Mouse (Mus musculus) frontal cortex, postnatal 25 days (tissue): ENCODE measurements around the gene Rmi2.

ENCODE experiments used
- DNase-seq, 2 experiments: peaks; one replicate each; pipeline ENCODE4 v3.0.0; 2022; ENCODE audit warnings: low spot score in 2 of 2

The Rmi2 gene

DNA sequence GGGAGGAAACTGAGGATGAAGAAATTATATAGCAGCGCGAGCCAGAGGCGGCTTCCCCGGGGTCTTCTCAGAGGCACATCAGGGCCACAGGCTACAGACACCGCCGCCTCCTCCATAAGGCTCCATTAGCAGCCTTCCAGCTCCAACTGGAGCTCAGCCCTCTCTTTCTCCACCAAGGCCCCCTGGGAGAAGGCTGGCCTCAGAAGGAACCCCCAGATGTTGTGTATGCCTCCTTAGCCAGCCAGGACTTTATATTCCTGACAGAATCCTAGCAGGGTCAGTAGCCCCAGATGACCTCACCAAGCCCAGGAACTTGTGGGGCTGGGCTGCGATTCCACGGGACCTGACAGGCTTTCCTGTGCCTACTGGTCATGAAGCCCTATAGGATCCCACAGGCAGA, 32.0 kb downstream of the Rmi2 start:
- DNase-seq = no peak

DNA sequence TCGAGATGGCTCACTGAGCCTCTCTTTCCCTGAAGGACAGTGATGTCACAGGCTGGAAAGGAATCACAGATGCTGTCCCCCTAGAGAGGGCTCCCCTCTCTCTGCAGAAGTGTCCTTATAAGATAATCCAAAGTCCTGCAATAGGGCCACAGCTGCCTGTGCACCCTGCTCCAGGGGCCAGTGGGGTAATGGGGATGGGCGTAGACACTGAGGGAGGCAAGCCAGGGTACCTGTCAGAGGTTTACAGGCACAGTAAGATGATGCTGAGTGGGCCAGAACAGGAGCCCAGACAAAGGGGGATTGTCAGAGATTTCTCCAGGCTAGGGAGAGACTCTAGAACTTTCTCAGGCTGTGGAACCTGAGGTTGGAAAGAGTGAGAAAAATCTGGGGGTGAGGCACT, 32.6 kb downstream of the Rmi2 start:
- no peak for DNase-seq

DNA sequence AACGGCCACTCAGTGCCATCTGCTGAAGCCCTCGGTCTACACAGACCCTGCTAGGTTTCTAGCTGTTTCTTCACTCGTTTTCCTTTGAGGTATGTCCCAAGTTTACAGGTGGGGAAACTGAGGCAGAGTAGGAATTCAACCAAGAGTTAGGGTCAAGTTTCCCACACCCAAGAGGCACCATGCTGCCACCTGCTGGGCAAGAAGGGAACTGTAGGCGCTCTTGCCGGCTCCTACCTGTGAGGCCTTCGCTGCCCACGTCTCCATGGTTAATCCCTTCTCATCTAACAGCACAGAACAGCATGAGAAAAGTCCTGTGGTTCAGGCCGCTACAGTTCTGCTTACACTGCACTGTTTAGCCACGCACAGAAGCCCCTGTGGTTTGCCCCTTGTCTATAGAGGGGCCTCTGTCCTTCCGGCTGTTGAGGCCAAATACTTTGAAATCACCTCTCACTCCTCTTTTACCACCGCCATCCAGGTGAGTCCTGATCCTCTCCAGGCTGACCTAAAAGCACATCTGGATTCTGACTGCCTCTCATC, 33.1 kb downstream of the Rmi2 start:
- peak; percentile 61 to 62 for DNase-seq

DNA sequence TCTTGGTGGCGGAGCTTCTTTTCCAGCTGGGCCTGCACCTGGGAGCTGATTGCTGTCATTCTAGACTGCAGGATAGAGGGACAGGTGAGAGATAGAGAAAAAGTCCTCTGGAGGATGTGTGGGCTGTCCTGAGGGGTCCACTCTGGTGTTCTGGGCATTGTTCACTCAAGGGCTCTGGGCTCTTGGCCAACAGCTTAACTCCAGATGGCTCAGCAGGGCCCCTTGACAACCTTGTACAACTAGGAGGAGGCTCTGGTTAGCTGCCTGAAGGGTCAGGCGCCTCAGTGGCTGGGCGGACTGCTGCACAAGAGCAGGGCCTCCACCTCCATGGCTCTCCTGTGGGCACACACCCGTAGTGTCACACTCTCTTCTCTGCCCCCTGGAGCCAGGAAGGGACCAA, 36.1 kb downstream of the Rmi2 start:
- DNase-seq = no peak

DNA sequence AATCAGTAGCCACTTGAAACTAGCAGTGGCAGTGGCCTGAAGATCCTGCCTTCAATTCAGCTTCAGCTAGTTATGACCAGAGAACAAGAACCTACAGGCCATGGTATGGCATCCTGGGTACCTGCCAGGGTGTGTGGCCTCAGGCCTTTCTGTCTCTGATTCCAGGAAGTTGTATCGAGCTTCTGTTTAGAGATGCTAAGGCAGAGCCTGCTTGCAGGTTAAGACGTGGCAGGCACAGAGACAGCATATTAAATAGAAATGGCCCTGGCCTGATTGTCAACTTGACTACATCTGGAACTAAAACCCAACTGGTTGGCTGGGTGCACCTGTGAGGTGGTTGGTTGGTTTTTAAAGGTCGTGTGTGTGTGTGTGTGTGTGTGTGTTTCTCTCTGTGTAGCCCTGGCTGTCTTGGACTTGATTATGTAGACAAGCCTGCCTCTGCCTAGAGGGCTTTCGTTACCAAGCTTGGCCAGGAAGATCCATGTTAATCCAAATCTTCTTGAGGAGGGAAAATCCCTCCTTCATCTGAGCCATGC, 38.0 kb downstream of the Rmi2 start:
- DNase-seq = no peak

DNA sequence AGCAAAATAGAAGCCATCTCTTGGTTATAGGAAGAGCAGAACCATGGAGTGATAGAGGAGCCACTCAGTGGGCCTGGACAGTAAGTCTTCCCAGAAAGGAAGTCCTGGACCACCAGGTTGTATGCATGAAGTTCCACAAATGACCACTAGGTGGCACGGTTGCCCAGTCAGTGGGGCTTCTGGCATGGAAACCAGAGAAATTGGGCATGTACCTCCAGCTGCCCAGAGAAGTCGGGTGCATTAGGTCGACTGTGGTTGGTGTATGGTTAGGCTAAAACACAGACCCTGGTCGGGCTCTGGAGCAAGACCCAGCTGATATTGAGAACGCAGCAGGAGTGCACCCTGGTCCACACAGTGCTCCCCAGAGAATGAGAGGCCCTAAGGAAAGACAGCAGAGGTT, 38.8 kb downstream of the Rmi2 start:
- DNase-seq = peak; percentile 81 to 86

DNA sequence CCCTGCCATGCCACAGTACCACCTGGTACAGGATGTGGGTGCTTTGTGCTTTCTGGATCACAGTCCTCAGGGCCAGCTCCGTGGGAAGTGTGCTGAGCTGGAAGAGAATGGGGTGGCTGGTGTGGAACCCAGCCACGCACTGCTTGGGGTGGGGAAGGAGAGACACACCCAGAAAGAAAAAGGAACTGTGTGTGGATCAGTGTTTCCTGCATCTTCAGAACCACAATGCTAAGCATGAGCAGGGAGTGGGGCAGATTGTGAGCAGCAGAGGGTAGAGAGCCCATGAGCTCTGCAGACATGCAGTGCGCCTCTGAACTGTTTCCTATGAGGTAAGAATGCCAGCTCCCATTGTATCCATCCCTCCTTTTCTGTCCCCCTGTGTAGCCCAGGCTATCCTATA, 43.4 kb downstream of the Rmi2 start:
- DNase-seq = no peak

DNA sequence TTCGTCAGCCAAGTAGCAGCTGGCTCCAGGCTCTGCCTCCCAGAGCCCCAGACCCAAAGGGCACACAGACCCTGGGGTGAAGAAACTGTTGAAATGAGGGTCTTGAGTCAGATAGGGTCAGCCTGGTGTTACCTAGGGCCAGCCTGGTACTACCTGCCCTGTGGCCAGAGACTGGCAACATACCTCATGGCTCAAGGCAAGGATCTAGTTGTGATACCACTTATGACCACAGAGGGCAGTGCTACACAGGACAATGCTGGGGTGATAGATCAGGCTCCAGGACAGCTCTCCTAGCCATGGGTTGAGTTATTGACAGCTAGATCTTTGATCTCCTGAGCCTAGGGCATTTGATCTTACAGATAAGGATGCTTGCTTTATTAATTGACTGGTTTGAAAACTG, 44.6 kb downstream of the Rmi2 start:
- DNase-seq = peak; percentile 41 to 50

DNA sequence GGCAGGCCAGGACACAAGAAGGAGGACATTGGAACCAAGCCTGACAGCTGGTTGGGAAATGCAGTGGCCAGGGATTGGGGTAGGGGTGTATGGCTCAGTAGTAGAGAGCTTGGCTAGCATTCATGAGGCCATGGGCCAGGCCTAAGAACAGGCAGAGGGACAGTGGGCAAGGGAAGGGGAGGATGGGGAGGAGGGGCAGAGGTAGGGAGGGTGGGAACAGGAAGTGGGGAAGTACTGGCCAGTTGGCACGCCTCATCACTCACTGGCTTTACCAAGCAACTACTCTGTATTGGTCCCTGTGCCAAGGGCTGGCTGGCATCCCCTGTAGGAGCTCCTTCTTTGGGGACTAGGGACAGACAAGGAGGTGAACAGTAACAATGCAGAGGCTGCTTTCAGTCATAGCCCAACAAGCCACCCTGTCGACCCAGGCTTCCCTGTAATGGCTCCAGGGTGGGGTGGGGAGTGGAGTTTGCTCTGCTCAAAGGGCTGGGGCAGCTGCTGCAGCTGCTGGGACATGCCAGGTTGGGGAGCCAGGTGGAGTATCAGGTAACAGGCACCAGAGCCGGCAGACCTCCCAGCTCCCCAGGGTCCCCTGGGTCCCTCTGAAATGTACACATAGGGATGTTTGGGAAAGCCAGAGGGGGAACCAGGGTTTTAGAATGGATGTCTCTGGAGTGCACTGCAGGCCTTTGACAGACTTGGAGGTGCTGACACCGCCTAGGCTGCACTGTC, 46.5 kb downstream of the Rmi2 start:
- no peak for DNase-seq

DNA sequence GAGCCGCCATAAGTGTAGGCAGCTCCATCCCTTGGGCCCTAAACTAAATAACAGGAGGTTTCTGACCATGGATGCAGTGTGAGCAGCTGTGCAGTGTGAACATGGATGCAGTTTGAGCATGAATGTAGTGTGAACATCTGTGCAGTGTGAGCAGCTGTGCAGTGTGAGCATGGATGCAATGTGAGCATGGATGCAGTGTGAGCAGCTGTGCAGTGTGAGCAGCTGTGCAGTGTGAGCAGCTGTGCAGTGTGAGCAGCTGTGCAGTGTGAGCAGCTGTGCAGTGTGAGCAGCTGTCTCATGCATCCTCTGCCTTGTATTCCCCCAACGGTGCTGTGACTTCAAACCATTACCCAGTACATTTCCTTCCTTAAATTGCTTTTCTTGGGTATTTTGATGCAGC, 52.6 kb downstream of the Rmi2 start:
- DNase-seq = no peak

DNA sequence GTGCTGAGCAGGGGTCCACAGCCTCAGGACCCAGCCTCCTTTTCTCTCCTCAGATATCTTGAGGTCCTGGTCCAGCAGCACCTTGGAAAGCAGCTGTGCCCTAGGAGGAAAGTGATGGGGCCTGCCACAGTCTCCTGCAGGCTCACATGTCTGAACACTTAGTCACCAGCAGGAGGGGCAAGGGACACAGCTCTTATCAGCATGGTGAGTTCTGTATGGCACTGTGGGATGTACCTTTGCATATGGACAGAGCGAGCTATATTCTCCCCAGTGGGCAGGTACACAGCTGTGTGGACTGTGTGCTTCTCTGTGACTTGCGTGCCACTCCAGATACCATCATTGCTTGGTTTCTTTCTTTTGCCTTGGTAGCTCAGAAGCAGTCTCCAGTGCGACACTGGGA, 55.5 kb downstream of the Rmi2 start:
- no peak for DNase-seq

DNA sequence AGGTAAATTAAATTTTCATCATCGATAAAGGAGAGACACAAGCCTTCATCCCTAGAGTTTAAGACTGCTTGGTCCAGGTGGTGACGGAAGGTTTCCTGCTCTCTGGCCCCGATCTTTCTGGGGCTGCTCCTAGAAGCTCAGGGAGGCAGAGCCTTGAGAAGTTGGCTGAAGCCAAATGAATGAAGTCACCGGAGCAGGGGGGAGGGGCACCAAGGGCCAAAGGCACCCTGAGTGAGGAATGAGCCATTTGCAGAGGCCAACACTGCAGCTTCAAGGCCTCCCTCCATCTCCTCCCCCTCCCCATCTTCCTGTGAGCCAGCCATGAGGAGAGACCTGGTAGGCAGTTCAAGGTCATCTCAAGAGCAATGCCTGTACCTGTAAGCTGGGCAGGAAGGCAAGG, 58.3 kb downstream of the Rmi2 start:
- DNase-seq = no peak

DNA sequence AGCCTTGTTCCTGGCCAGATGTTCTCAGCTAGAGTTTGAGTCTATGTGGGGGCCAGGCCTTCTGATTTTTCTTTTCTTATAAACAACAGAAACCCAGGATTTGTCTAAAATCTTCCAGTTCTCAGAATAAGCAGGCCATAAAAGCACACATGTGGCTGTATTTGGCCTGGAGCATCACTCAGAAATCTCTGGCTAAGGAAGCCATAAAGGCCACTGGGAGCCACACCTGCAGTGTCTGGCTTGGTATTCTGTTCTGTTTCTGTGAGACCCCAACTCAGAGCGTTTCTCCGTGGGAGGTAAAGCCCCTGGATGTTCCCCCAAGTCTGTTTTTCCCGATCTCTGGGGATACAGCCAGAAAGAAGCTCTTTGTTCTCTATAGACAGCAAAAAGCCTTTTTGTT, 61.0 kb downstream of the Rmi2 start:
- DNase-seq = no peak

DNA sequence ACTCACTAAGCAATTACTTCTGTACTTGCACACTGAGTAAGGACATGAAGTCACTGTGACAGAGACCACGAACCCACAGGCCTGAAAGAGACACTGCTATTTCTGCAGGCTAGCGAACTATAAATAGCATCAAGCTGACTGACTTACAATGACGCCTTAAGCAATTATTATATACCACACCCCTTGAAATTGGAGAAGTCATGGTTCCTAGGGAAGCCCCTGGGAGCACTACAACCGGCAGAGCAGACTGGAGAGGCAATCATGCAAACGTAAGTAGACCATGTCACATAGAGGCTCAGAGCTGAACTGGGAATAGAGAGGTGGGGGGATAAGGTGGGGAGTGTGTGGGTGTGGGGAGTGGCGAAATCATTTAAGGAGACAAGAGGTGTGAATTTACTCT, 62.5 kb downstream of the Rmi2 start:
- no peak for DNase-seq

DNA sequence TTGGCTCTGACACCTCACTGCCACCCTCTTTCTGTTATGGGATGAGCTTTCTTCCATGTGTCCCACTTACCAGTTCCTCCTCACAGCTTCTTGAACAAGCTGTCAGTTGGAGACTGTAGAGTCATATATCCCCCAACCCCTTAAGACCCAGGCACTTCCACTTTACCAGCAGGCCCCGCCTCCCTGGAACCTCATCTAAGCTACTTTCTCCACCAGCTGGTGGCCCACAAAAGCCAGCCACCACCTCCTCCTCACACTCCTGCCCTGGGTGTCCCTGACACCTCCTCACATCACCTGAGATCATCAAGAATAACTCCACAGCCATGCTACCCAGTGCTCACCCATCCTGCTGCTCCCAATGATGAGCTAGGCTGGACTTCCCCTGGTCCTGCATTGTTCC, 65.9 kb downstream of the Rmi2 start:
- DNase-seq = no peak

DNA sequence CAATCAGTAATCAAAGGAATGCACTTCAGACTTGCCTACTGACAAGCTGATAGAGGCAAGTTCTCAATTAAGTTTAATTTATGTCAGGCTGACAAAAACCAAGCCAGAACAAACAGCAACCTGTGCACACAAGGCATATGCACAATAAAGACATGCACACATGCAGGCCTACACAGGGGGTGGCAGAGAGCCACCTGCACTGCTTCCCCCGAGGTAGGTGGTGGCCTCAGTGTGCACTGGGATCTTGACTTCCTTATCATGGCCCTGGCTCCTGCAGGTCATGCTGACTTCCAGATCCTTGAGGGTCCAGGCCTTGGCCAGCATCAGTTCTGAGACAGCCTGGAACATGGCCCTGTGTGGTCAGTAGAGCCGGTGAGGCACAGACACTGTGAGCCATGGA, 67.1 kb downstream of the Rmi2 start:
- no peak for DNase-seq

DNA sequence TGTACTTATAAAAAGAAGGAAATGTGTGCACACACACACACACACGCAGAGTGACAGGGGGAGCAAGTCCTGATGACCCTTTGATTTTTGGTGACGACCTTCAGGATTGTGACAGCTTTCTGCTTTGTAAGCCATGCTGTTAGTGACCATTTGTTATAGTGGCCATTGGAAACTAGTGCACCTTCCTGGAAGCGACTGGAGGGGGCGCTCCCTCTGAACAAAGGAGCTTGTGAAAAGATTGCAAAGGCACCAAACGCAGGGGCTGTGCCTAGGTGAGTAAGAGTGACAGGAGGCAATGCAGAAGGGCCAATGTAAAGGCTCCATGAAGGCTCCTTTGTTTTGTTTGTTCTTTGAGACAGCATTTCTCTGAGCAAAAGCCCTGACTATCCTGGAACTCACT, 68.0 kb downstream of the Rmi2 start:
- no peak for DNase-seq

DNA sequence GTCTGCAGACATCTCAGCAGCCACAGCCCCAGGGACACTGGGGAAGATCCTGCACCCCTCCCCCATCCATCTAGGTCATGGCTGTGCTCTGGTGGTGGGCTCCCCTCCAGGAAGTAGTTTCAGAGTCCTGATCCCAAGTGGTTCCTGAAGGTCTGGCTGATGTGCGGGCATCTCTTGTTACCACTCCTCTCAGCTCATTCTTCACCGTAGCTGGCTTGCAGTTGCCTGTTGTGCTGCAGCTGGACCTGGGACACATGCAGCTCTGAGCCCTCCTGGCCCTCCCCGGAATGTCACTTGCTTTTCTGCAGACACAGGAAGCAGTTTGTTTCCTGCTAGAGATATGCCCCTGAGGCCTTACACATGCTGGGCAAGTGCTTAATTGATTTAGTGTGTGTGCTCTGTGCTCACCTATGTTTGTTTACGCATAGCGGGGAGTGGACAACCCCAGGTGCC, 70.8 kb downstream of the Rmi2 start:
- no peak for DNase-seq

DNA sequence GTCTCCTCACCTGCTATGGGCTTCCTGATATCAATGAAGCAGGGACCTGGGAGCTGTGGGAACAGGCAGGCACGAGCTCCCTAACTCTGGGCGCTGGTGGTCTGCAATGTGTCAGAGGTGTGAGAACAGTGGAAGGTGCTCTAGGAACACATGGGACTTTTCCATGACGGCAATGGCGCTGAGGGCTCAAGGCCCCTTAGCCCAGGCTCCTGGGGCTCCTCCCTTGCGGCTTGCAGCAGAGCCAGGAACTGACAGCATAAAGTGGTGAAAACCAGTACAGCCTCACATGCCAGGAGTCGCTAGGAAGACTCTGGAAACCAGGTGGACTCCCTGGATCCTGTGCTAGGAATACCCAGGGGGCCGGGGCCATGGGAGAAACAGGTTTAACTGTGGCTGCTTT, 75.7 kb downstream of the Rmi2 start:
- DNase-seq = no peak

DNA sequence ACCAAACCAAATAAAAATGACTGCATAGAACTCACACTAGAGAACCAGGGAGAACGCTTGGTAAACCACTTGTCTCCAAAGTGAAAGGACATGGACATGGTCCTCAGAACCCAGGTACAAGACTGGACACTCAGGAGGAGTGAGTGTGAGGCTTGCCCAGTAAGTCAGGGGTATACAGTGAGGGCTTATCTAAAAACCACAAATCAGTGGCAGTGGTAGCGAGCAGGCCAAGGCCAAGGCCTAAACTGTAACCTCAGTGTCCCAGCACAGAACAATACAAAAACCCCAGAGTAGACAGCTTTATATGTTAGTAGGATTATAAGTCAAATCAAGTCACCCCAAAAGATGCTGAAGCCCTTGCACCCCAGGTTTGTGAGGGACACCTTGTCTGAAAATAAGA, 76.2 kb downstream of the Rmi2 start:
- no peak for DNase-seq

DNA sequence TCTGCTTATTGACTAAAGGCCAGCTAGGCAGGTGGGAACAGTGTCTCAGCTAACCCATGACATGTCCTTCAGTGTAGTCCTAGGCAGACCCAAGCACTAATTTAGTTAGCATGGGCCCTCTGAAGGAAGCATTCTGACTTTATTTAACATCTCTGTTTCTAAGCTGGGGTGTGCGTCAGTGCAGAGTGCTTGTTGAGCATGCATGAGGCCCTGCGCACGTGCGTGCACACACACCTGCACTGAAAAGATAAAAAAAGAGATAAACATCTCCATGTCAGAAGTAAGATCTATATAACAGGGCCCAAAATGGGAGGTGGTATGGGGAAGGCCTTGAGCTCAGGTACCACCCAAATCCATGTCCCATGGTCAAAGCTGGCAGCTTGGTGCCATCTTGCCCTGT, 80.2 kb downstream of the Rmi2 start:
- no peak for DNase-seq

DNA sequence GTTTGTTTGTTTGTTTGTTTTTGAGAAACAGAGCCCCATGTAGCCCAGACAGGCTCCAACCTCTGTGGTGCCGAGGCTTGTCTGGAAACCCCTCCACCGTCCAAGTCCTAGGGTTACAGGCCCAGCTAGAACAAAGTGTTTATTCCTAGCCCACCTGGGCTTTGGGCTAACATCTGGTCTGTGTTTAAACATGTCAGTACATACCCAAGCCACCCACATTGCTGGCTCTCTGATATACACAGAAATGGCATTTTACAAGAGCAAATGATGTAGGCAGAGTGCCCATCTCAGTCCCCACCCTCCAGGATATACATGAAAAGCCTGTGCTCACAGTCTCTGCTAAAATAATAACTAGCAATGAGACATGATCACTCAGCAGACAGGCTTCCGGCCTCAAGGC, 81.4 kb downstream of the Rmi2 start:
- DNase-seq = no peak

DNA sequence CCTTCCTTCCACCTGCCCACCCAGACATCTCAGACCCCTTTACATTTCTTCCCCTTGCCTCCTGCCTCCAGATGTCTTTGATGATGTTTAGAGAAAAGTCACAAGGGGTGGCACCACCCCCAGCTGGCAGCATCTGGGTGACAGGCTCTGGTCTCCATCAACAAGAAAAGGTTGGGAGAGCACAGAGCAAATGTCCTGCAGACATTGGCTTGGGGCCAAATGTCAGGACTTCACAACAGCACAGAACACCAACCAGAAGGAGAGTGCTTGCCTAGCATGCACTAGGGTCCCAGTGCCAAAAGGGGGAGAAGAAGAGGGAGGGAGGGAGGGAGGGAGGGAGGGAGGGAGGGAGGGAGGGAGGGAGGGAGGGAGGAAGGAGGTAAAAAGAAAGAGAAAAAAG, 85.0 kb downstream of the Rmi2 start:
- no peak for DNase-seq

DNA sequence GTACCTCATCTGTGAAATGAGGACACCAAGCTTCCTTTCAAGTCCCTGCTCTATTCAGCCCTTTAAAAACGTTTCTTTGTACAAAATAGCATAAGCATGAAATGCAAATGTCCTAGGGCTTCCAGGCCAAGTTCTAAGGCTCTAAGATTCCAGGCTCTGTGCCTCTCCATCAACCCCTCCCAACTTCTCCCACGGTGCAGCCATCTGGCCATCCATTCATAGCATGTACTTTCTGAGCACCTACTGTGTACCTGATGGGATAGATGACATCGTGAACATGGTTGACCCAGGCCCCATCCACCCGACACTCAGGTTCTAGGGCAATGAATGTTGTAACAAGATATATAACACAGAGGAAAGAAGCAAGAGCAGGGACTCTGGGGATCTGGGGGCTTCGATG, 88.7 kb downstream of the Rmi2 start:
- DNase-seq = no peak
